Mouse (Mus musculus) liver, postnatal 0 days (tissue): ENCODE data around the gene Knstrn.

Experiments
- CTCF ChIP-seq: sonication (generic); IDR thresholded peaks from 2 replicates; pipeline ENCODE4 v1.5.1; 2016; ENCODE audit warnings: antibody characterized with exemption, low read depth
- EP300 ChIP-seq: IDR thresholded peaks from 2 replicates; pipeline ENCODE4 v1.6.1; 2016; ENCODE audit warnings: antibody characterized with exemption, low read depth, mild to moderate bottlenecking

DNA sequence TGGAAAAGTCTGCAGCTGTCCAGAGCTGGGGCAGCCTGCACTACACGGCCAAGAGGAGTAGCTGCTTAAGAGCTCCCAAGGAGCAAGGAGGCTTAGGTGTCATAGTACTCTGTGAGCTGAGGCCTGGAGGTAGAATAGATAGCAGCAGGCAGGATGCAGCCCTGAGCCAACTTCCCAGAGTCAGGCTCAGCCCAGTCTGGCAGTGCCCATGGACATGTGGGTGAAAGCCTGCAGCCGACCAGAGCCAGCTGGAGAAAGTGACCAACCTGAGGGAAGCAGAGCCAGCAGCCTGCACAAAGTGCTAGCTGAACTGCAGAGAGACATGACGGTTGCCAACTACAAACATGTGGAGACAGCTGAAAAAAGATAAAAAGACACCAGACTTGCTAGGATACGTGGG lies 6.9 kb upstream of the Knstrn start:
- no peak for TF ChIP-seq CTCF
- TF ChIP-seq EP300: no peak
